ENCODE assay signal across 27 mouse cellular contexts in the genomic region with DNA sequence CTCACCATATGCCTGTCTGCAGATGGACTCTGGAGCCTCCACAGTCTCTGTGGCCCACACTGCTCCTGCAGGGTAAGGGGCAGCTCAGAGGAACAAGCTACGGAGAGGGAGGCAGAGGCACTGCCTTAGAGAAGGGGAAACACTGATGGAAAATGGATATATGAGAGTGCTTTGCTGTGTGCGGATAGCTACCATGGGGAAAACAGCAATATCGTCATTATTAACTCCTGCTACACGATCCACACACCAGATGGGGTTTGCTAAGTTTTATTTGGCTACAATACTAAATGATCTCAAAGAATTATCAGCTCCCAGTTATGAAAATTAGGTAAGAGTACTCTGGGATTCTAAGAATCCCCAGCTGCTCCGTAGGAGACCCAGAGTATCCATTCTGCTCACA.
DNase-seq lines count a peak whose midpoint lies in the region; ATAC-seq and TF ChIP-seq lines count a peak whose summit lies in the region.
"Had no signal": no experiment of that assay in that cellular context is flagged by ENCODE, and none has a peak within 500 bp of the region (broad histone marks: within the 10 kb centered on the region; RNA-seq: fewer than 3 reads in every experiment).

No protein-coding gene starts in this region.

- no peak overlapping the region for H3K4me3 ChIP-seq in forebrain, embryonic 13.5 days
- H3K4me3 ChIP-seq in forebrain, embryonic 12.5 days (replicated peaks), result no peak overlapping the region
- no peak overlapping the region for H3K4me3 ChIP-seq in hindbrain, embryonic 14.5 days (replicated peaks; ENCODE audit: low read length)
- H3K4me3 ChIP-seq in hindbrain, postnatal 0 days (ENCODE audit: low read length), result no peak overlapping the region
- no peak overlapping the region for H3K4me3 ChIP-seq in layer of hippocampus, adult 2 months
- H3K4me3 ChIP-seq: embryonic facial prominence, embryonic 13.5 days; limb, embryonic 13.5 days; liver, embryonic 12.5 days; midbrain, embryonic 12.5 days had no signal

- H3K9me3 ChIP-seq in forebrain, embryonic 13.5 days (replicated peaks), result no peaks in the 10 kb centered on the region
- H3K9me3 ChIP-seq in forebrain, embryonic 12.5 days, result no peaks in the 10 kb centered on the region
- H3K9me3 ChIP-seq in hindbrain, embryonic 14.5 days (ENCODE audit: control insufficient read depth, low read length), result no peaks in the 10 kb centered on the region
- H3K9me3 ChIP-seq in hindbrain, postnatal 0 days (ENCODE audit: low read length), result no peaks in the 10 kb centered on the region
- H3K9me3 ChIP-seq: embryonic facial prominence, embryonic 13.5 days; G1E; limb, embryonic 13.5 days; liver, embryonic 12.5 days; midbrain, embryonic 12.5 days had no signal

- no peak for TF ChIP-seq CTCF in hindbrain, postnatal 0 days (IDR thresholded peaks at IDR 0.05; ENCODE audit: low read depth)
- TF ChIP-seq CTCF in layer of hippocampus, adult 2 months (conservative IDR thresholded peaks at IDR 0.05), result no peak
- TF ChIP-seq CTCF in brain, embryonic 14.5 days (IDR thresholded peaks at IDR 0.05; ENCODE audit: borderline replicate concordance, extremely low read depth, insufficient read depth, insufficient read length), result no peak

- DNase-seq in hindbrain, embryonic 14.5 days (ENCODE audit: low spot score), result no peak
- no peak for DNase-seq in hindbrain, postnatal 0 days (ENCODE audit: low spot score)
- peak in 1 of 2 experiments; percentile 37 for DNase-seq in layer of hippocampus, adult 2 months (ENCODE audit: low spot score in 2 of 2)
- DNase-seq in layer of hippocampus, postnatal 25 days (ENCODE audit: extremely low spot score in 1 of 2, low spot score in 1 of 2), result no peak
- peak; percentile 5 for DNase-seq in brain, embryonic 14.5 days (ENCODE audit: low read depth)
- no peak for DNase-seq in adrenal gland, postnatal 25 days
- DNase-seq: adrenal gland, adult 8-10 months; cerebellum, adult 11 months; cerebellum, adult 9-10 months; cerebellum, postnatal 36 days; gastrocnemius, postnatal 14 days; heart, postnatal 14 days; kidney, adult 9 months; kidney, postnatal 14 days; liver, postnatal 0 days; lung, postnatal 36 days; right cerebral cortex, adult 18-20 months; spleen, adult 18-20 months; thymus, postnatal 14 days had no signal

- no peaks in the 10 kb centered on the region for H3K36me3 ChIP-seq in forebrain, embryonic 13.5 days (ENCODE audit: poor library complexity, severe bottlenecking)
- H3K36me3 ChIP-seq in forebrain, embryonic 12.5 days (replicated peaks), result no peaks in the 10 kb centered on the region
- no peaks in the 10 kb centered on the region for H3K36me3 ChIP-seq in hindbrain, embryonic 14.5 days (replicated peaks; ENCODE audit: control insufficient read depth, insufficient read depth)
- no peaks in the 10 kb centered on the region for H3K36me3 ChIP-seq in hindbrain, postnatal 0 days (ENCODE audit: insufficient read depth, low read length)
- H3K36me3 ChIP-seq: embryonic facial prominence, embryonic 13.5 days; G1E; limb, embryonic 13.5 days; liver, embryonic 12.5 days; midbrain, embryonic 12.5 days had no signal

- peak; percentile 45; the same call in 1 of the 2 replicates for ATAC-seq in forebrain, embryonic 13.5 days
- no peak for ATAC-seq in forebrain, embryonic 12.5 days (ENCODE audit: low FRiP score)
- 0 out of 2 replicates have a peak, but pooled peaks have one; percentile 11 for ATAC-seq in hindbrain, embryonic 14.5 days (ENCODE audit: low FRiP score)
- ATAC-seq in hindbrain, postnatal 0 days, result no peak
- ATAC-seq: intestine, embryonic 16.5 days; liver, embryonic 12.5 days; liver, postnatal 0 days had no signal

- no peak overlapping the region for H3K4me2 ChIP-seq in forebrain, embryonic 13.5 days
- no peak overlapping the region for H3K4me2 ChIP-seq in forebrain, embryonic 12.5 days
- H3K4me2 ChIP-seq in hindbrain, embryonic 14.5 days (replicated peaks), result no peak overlapping the region
- H3K4me2 ChIP-seq in hindbrain, postnatal 0 days (ENCODE audit: low read depth, low read length), result no peak overlapping the region
- H3K4me2 ChIP-seq: embryonic facial prominence, embryonic 13.5 days; limb, embryonic 13.5 days; liver, embryonic 12.5 days; midbrain, embryonic 12.5 days had no signal

- H3K4me1 ChIP-seq in forebrain, embryonic 13.5 days, result no peaks in the 10 kb centered on the region
- no peaks in the 10 kb centered on the region for H3K4me1 ChIP-seq in forebrain, embryonic 12.5 days
- H3K4me1 ChIP-seq in hindbrain, embryonic 14.5 days (replicated peaks; ENCODE audit: control insufficient read depth, insufficient read depth, low read length), result 0 out of 2 replicates have a peak, but pooled peaks cover 4% of the 10 kb centered on the region
- 0 out of 2 replicates have a peak, but pooled peaks cover 3% of the 10 kb centered on the region for H3K4me1 ChIP-seq in hindbrain, postnatal 0 days (ENCODE audit: insufficient read depth, low read length)
- H3K4me1 ChIP-seq: embryonic facial prominence, embryonic 13.5 days; limb, embryonic 13.5 days; liver, embryonic 12.5 days; midbrain, embryonic 12.5 days had no signal

- WGBS in forebrain, embryonic 13.5 days, result 83% methylated on average over 5 of the region's 5 CpGs
- 81% methylated on average over 5 of the region's 5 CpGs for WGBS in forebrain, embryonic 12.5 days
- 59% methylated on average over 5 of the region's 5 CpGs for WGBS in hindbrain, embryonic 14.5 days
- 58% methylated on average over 5 of the region's 5 CpGs for WGBS in hindbrain, postnatal 0 days

- H3K9ac ChIP-seq in forebrain, embryonic 13.5 days, result no peak overlapping the region
- H3K9ac ChIP-seq in forebrain, embryonic 12.5 days, result no peak overlapping the region
- no peak overlapping the region for H3K9ac ChIP-seq in hindbrain, embryonic 14.5 days
- no peak overlapping the region for H3K9ac ChIP-seq in hindbrain, postnatal 0 days (replicated peaks; ENCODE audit: low read length)
- H3K9ac ChIP-seq: embryonic facial prominence, embryonic 13.5 days; limb, embryonic 13.5 days; liver, embryonic 12.5 days; liver, postnatal 0 days; midbrain, embryonic 12.5 days had no signal

- H3K27me3 ChIP-seq in forebrain, embryonic 13.5 days, result no peaks in the 10 kb centered on the region
- H3K27me3 ChIP-seq in forebrain, embryonic 12.5 days, result no peaks in the 10 kb centered on the region
- no peaks in the 10 kb centered on the region for H3K27me3 ChIP-seq in hindbrain, embryonic 14.5 days (ENCODE audit: control insufficient read depth, insufficient read depth, low read length)
- H3K27me3 ChIP-seq in hindbrain, postnatal 0 days (ENCODE audit: insufficient read depth, low read length), result no peaks in the 10 kb centered on the region
- H3K27me3 ChIP-seq: embryonic facial prominence, embryonic 13.5 days; limb, embryonic 13.5 days; liver, embryonic 12.5 days; midbrain, embryonic 12.5 days had no signal

- TF ChIP-seq POLR2A in brain, embryonic 14.5 days (IDR thresholded peaks at IDR 0.05; ENCODE audit: borderline replicate concordance, extremely low read depth, insufficient read depth, insufficient read length, poor library complexity, severe bottlenecking), result no peak

- no peak overlapping the region for H3K27ac ChIP-seq in forebrain, embryonic 13.5 days
- no peak overlapping the region for H3K27ac ChIP-seq in forebrain, embryonic 12.5 days
- H3K27ac ChIP-seq in hindbrain, embryonic 14.5 days, result peak overlapping the region; percentile 71; the same call in 1 of the 2 replicates
- H3K27ac ChIP-seq in hindbrain, postnatal 0 days, result no peak overlapping the region
- peak overlapping the region; percentile 78 for H3K27ac ChIP-seq in layer of hippocampus, adult 2 months
- H3K27ac ChIP-seq: embryonic facial prominence, embryonic 13.5 days; limb, embryonic 13.5 days; liver, embryonic 12.5 days; midbrain, embryonic 12.5 days had no signal

Comparison
In these comparisons a context has a peak if more than half of its experiments do, and no peak if none do; other contexts are left out.
1. ATAC-seq: peak in forebrain, embryonic 13.5 days (single experiment) and hindbrain, embryonic 14.5 days (single experiment); none in forebrain, embryonic 12.5 days (single experiment) and hindbrain, postnatal 0 days (single experiment).
2. H3K27ac ChIP-seq: peak in hindbrain, embryonic 14.5 days (single experiment) and layer of hippocampus, adult 2 months (single experiment); none in forebrain, embryonic 13.5 days (single experiment), forebrain, embryonic 12.5 days (single experiment) and hindbrain, postnatal 0 days (single experiment).